Mouse (Mus musculus) skeletal muscle tissue, postnatal 0 days (tissue): ENCODE results near the gene Olfr739. TPM values are rescaled to one million over a fixed set of nuclear protein-coding genes. Genes with fewer than 3 reads are reported as not detected.

Experiments used
- polyA plus RNA-seq: library from polyadenylated mRNA; unstranded; fragments of >200 nt; fragmentation: Nextera tagmentation; extraction: Ambion mirVana; gene quantifications from 2 replicates; pipeline ENCODE4 v1.2.1, GENCODE M21; 2015

Olfr739 gene
- not detected in 2 replicates for polyA plus RNA-seq

GRCm38 (mm10) chr14:50418326-50418725 lies at the start of gene Olfr739:
Gene Olfr739, plus strand, starts transcription at chr14:50418626.

GRCm38 (mm10) chr14:50380863-50381262 lies 37.6 kb upstream of the Olfr739 start, which contains the start of gene Olfr736:
Gene Olfr736, plus strand, starts transcription at chr14:50381163.

GRCm38 (mm10) chr14:50407268-50407667 lies 11.2 kb upstream of the Olfr739 start, which contains the start of gene Olfr738:
Gene Olfr738, plus strand, starts transcription at chr14:50407568.

GRCm38 (mm10) chr14:50445245-50445644 lies 26.8 kb downstream of the Olfr739 start, which contains the start of gene Olfr740:
Gene Olfr740, plus strand, starts transcription at chr14:50445545.

GRCm38 (mm10) chr14:50472438-50472837 lies 54.0 kb downstream of the Olfr739 start, which contains the start of gene Olfr741:
Gene Olfr741, plus strand, starts transcription at chr14:50472738.

Other genes with a start within 250 kb of the Olfr739 start
- not detected in 2 replicates for gene Olfr730, start 230.4 kb upstream of the Olfr739 start, polyA plus RNA-seq
- not detected in 2 replicates for gene Olfr731, start 176.8 kb upstream of the Olfr739 start, polyA plus RNA-seq
- not detected in 2 replicates for gene Olfr732, start 134.4 kb upstream of the Olfr739 start, polyA plus RNA-seq
- gene Olfr733, start 117.1 kb upstream of the Olfr739 start, polyA plus RNA-seq, result not detected in 2 replicates
- gene Olfr734, start 91.9 kb upstream of the Olfr739 start, polyA plus RNA-seq, result not detected in 2 replicates
- gene Olfr735, start 69.8 kb upstream of the Olfr739 start, polyA plus RNA-seq, result not detected in 2 replicates
- not detected in 2 replicates for gene Tlr11, start 60.7 kb upstream of the Olfr739 start, polyA plus RNA-seq
- gene Olfr736, start 37.5 kb upstream of the Olfr739 start, polyA plus RNA-seq, result not detected in 2 replicates
- not detected in 2 replicates for gene Olfr738, start 11.1 kb upstream of the Olfr739 start, polyA plus RNA-seq
- gene Olfr740, start 26.9 kb downstream of the Olfr739 start, polyA plus RNA-seq, result not detected in 2 replicates
- not detected in 2 replicates for gene Olfr741, start 54.1 kb downstream of the Olfr739 start, polyA plus RNA-seq
- not detected in 2 replicates for gene Olfr742, start 85.0 kb downstream of the Olfr739 start, polyA plus RNA-seq
- gene Olfr743, start 103.2 kb downstream of the Olfr739 start, polyA plus RNA-seq, result not detected in 2 replicates
- gene Olfr744, start 196.3 kb downstream of the Olfr739 start, polyA plus RNA-seq, result not detected in 2 replicates
- gene Olfr745, start 220.8 kb downstream of the Olfr739 start, polyA plus RNA-seq, result not detected in 2 replicates
- not detected in 2 replicates for gene Olfr746, start 228.5 kb downstream of the Olfr739 start, polyA plus RNA-seq